Mouse (Mus musculus) layer of hippocampus, postnatal 10 days (tissue): ENCODE results near the gene Tox2. TPM values are rescaled to one million over a fixed set of nuclear protein-coding genes. Genes with fewer than 3 reads are reported as not detected.

Source experiments
- DNase-seq, 2 experiments: peaks; one replicate each; pipeline ENCODE4 v3.0.0; 2021; ENCODE audit warnings: low spot score in 2 of 2
- total RNA-seq, 2 experiments: library from RNA; stranded (reverse); gene quantifications; 2 replicates each; pipeline ENCODE4 v1.2.3; 2021

The Tox2 gene
- total RNA-seq, 2 experiments from 2014 or later: 24.3 to 24.4 TPM

- DNase-seq: no peak
Measured at GRCm38 (mm10) chr2:163360858-163361623, 158.1 kb downstream of the Tox2 start.

- DNase-seq: no peak
Measured at GRCm38 (mm10) chr2:163362940-163363921, 160.3 kb downstream of the Tox2 start.

DNA sequence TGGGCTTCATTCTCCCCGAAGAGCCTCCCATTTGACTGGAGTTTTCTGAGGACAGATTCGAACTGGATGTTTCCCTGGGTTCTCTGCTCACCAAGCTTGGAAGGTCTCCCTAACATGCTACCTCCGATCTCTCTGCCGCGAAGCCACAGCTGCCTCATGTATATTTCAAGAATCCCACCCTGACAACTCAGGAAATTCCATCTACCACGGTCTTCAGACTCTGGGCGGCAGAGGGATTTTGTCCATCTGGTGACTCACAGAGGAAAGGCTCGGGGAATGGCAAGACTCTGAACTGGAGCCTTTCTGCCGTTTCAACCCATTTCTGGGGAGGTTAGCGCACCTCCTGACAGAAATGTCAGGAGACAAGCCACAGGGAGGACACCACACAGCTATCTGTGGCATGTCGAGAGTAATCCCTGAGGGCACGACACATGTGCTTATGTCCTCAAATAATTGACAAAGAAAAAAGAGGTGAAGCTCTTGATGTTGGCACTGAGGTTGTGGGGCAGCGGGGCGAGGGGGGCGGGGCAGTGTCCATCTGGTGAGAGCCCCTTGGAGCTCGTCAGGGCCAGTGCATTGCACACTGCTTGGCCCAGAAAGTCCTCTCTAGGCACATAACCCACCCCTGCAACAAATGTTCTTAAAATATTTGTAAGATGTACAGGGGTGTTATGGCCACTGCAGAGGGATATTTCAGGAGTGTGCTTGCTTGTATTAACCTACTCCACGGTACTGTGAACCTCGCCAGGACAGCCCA is 162.0 kb downstream of the Tox2 start:
- DNase-seq: no peak

GRCm38 (mm10) chr2:163370175-163370574 is 167.2 kb downstream of the Tox2 start:
- no peak for DNase-seq

DNA sequence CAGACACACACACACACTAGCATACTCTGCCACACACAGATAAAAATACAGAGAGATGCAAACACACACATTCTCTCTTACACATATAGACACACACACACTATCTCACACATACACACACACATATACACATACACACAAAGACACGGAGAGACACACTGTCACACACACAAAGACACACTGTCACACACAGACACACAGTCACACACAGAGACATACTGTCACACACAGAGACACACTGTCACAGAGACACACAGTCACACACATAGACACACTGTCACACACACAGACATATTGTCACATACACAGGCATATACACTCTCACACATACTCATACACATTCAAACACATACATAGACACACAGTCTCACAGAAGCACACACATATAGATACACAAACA is 169.7 kb downstream of the Tox2 start:
- DNase-seq: no peak

Other genes starting within 250 kb of the Tox2 start
- under 1 TPM; 0.27 to 0.34 TPM for gene Sgk2, start 215.8 kb upstream of the Tox2 start, total RNA-seq
- gene Ift52, start 185.8 kb upstream of the Tox2 start, total RNA-seq: 10 to 100 TPM; 25.9 to 29.1 TPM
- 1 to 10 TPM; 2.6 to 3.4 TPM for gene Mybl2, start 148.4 kb upstream of the Tox2 start, total RNA-seq
- not detected for gene Gtsf1l, start 115.3 kb upstream of the Tox2 start, total RNA-seq
- 1 to 10 TPM in 1 of 2 experiments, under 1 TPM in 1; 0.78 to 1.0 TPM for gene Jph2, start 194.9 kb downstream of the Tox2 start, total RNA-seq
- gene Oser1, start 221.6 kb downstream of the Tox2 start, total RNA-seq: 10 to 100 TPM; 16.7 to 18.8 TPM
- gene Gdap1l1, start 235.4 kb downstream of the Tox2 start, total RNA-seq: 100 to 1,000 TPM in 1 of 2 experiments, 10 to 100 TPM in 1; 89.7 to 103 TPM